Mouse (Mus musculus) ES-Bruce4 (cell line): ENCODE measurements around the gene Aars2. TPM values are rescaled to one million over a fixed set of nuclear protein-coding genes. Genes with fewer than 3 reads are reported as not detected.

Experiments used
- H3K27ac ChIP-seq: 2 replicates; pipeline ENCODE4 v1.5.1; 2012; ENCODE audit warnings: low read length, inconsistent platforms; ENCODE audit not compliant: insufficient read depth
- H3K27me3 ChIP-seq: 2 replicates; pipeline ENCODE4 v1.6.1; 2012; ENCODE audit warnings: mild to moderate bottlenecking, low read length, inconsistent platforms; ENCODE audit not compliant: control insufficient read depth, poor library complexity, insufficient read depth, severe bottlenecking
- H3K36me3 ChIP-seq: 2 replicates; pipeline ENCODE4 v1.6.1; 2012; ENCODE audit warnings: inconsistent platforms, mild to moderate bottlenecking, low read length, moderate library complexity; ENCODE audit not compliant: control insufficient read depth, poor library complexity, insufficient read depth, severe bottlenecking
- H3K4me1 ChIP-seq: one replicate; pipeline ENCODE4 v1.8.1; 2011; ENCODE audit warnings: low read length; ENCODE audit not compliant: control insufficient read depth, insufficient read depth
- H3K4me3 ChIP-seq: 2 replicates; pipeline ENCODE4 v1.5.1; 2011; ENCODE audit warnings: low read depth, mild to moderate bottlenecking, low read length
- H3K9ac ChIP-seq: 2 replicates; pipeline ENCODE4 v1.6.1; 2012; ENCODE audit warnings: low read depth, mild to moderate bottlenecking, inconsistent platforms; ENCODE audit not compliant: poor library complexity, severe bottlenecking
- H3K9me3 ChIP-seq: replicated peaks from 2 replicates; pipeline ENCODE4 v1.6.1; 2012; ENCODE audit warnings: mild to moderate bottlenecking, low read length, inconsistent platforms; ENCODE audit not compliant: control insufficient read depth, poor library complexity, insufficient read depth, severe bottlenecking
- CTCF ChIP-seq: IDR thresholded peaks from one replicate; pipeline ENCODE4 v1.8.1; 2011; ENCODE audit warnings: low read depth, low read length
- EP300 ChIP-seq: IDR thresholded peaks from 2 replicates; pipeline ENCODE4 v1.6.1; 2011; ENCODE audit warnings: low read depth, low read length; ENCODE audit not compliant: insufficient read depth
- POLR2A ChIP-seq: IDR thresholded peaks from one replicate; pipeline ENCODE4 v1.8.1; 2011; ENCODE audit warnings: low read length; ENCODE audit not compliant: insufficient read depth
- polyA plus RNA-seq: library from polyadenylated mRNA; stranded (reverse); fragments of >200 nt; gene quantifications from 2 replicates; pipeline ENCODE4 v1.2.4, GENCODE M21; 2011; ENCODE audit warnings: low read depth; ENCODE audit not compliant: missing spikeins, insufficient read depth, insufficient read length

Aars2 gene
- polyA plus RNA-seq, 1 experiment: 18.1 TPM

DNA sequence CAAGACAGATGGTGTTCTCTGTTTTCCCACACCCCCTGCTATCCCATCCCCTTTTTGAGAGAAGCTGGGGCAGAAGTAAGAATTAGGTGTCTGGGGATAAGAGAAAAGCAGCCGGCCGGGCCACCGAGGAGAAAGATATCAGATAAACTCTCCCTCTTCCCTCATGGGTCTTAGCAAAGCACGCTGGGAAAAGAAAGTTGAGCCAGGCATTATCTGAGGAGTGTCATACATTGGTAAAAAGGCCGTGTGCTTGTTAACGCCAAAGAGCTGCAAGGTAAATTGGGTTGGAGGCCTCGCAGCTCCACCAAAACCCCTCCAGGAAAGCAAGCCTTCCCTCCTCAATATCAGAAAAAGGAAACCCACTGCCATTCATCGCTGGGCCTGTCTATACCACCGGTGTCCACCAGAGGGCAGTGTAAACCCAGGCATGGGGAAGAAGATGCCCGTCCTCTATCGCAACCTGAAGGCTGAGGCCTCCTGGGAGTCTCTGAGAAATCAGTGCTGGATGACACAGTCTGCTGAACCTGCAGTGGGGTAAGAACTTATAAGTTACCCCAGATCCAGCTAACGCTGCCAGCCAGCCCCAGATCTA, 28.3 kb upstream of the Aars2 start:
- peaks cover 4% of the 10 kb centered on the region for H3K4me1 ChIP-seq
- H3K27ac ChIP-seq: no peak overlapping the region
- H3K9me3 ChIP-seq: no peaks in the 10 kb centered on the region
- 0 out of 2 replicates have a peak overlapping the region, but pooled peaks have one; percentile 2 for H3K9ac ChIP-seq
- H3K36me3 ChIP-seq: no peaks in the 10 kb centered on the region
- H3K4me3 ChIP-seq: no peak overlapping the region
- no peak for TF ChIP-seq POLR2A
- peak; percentile 99 for TF ChIP-seq CTCF
- no peaks in the 10 kb centered on the region for H3K27me3 ChIP-seq

DNA sequence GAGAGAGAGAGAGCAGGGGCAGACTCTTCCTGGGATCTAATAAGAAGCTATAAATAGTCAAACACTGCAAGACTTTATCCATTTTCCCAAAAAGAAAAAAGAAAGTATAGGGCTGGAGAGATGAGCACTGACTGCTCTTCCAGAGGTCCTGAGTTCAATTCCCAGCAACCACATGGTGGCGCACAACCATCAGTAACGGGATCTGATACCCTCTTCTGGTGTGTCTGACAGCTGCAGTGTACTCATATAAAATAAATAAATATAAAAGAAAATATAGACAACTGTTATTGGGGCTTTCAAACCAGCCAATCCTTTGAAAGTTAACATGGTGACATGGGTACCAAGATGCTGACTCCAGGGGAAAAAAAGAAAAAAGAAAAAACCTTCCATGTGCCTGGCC, 26.2 kb upstream of the Aars2 start:
- H3K36me3 ChIP-seq: no peaks in the 10 kb centered on the region
- TF ChIP-seq EP300 (no peak), POLR2A (no peak), CTCF (peak; percentile 56)
- H3K4me3 ChIP-seq: no peak overlapping the region
- no peak overlapping the region for H3K27ac ChIP-seq
- no peak overlapping the region for H3K9ac ChIP-seq
- no peaks in the 10 kb centered on the region for H3K27me3 ChIP-seq
- H3K9me3 ChIP-seq: no peaks in the 10 kb centered on the region
- peaks cover 4% of the 10 kb centered on the region for H3K4me1 ChIP-seq

DNA sequence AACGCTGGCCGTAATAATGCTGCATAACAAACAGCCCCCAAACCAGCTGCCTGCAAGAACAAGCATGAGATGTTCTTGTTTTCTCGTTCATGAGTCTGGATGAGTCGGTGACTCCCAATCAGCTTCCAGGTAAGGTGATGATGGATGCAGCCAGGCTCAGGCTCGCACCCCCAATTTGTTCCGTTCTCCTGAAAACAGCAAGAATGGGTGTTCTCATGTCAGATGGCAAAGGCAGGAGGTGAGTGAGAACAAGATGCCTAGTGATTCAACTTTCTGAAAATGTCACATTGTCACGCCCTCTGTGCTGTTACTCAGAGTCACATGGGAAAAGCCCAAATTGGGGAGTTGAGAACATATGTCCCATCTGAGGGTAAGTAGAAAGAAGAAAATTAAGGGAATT, 21.1 kb upstream of the Aars2 start:
- no peaks in the 10 kb centered on the region for H3K27me3 ChIP-seq
- no peak overlapping the region for H3K4me3 ChIP-seq
- no peak overlapping the region for H3K27ac ChIP-seq
- no peak overlapping the region for H3K9ac ChIP-seq
- H3K9me3 ChIP-seq: no peaks in the 10 kb centered on the region
- TF ChIP-seq EP300 (no peak), CTCF (no peak), POLR2A (no peak)
- no peaks in the 10 kb centered on the region for H3K4me1 ChIP-seq
- H3K36me3 ChIP-seq: no peaks in the 10 kb centered on the region

- Histone ChIP-seq H3K9ac (no peak overlapping the region), H3K27ac (no peak overlapping the region), H3K9me3 (no peaks in the 10 kb centered on the region), H3K36me3 (no peaks in the 10 kb centered on the region), H3K4me3 (no peak overlapping the region), H3K27me3 (no peaks in the 10 kb centered on the region), H3K4me1 (no peaks in the 10 kb centered on the region)
- TF ChIP-seq EP300: no peak
- TF ChIP-seq CTCF: no peak
- no peak for TF ChIP-seq POLR2A
Observed at GRCm38 (mm10) chr17:45487216-45487615, 19.4 kb upstream of the Aars2 start.

DNA sequence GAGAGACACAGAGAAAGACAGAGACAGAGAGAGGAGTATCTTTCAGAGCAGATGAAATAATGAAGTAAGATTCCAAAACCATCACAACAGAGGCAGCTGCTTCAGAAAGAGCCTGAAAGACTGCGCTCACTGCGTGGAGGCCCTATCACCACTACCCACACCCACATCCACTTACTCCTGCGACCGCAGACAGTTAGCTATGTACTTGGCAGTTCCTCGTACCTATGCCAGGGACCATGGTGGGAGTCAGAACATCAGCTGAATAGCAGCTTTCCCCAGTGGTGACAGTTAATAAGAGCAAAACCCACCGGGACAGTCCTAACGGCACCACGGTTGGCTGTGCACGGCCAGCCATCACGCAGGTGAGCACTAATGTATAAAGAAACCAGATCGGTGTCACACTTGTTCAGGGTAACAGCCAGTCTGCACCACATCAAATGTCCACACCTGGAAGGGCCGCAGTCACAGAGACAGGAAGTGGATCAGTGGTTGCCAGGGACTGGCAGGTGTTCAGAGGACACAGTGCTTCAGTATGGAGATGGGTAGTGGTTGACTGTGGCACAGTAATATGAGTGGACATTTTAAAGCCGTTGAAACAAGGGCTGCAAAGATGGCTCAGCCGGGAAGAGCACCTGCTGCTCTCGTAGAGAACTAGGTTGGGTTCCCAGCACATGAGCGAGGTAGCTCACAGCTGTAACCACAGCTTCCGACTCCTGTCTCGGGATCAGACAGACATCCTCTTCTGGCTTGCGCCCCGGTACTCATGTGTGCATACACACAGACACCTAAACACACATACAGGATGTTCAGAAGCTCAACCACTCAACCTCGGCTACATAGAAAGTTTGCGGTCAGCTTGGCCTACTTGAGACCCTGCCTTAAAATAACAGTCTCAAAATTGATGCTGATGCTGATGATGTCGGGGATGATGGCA, 18.1 kb upstream of the Aars2 start:
- Histone ChIP-seq H3K4me3 (no peak overlapping the region), H3K4me1 (no peaks in the 10 kb centered on the region), H3K9me3 (no peaks in the 10 kb centered on the region), H3K9ac (no peak overlapping the region), H3K27ac (no peak overlapping the region), H3K27me3 (no peaks in the 10 kb centered on the region), H3K36me3 (no peaks in the 10 kb centered on the region)
- no peak for TF ChIP-seq CTCF
- no peak for TF ChIP-seq POLR2A
- no peak for TF ChIP-seq EP300

- H3K27ac ChIP-seq: no peak overlapping the region
Observed at GRCm38 (mm10) chr17:45489736-45490135, 16.9 kb upstream of the Aars2 start.

More at GRCm38 (mm10) chr17:45489736-45490135, 16.9 kb upstream of the Aars2 start:
- Histone ChIP-seq H3K27me3 (no peaks in the 10 kb centered on the region), H3K4me1 (no peaks in the 10 kb centered on the region), H3K9me3 (no peaks in the 10 kb centered on the region), H3K36me3 (no peaks in the 10 kb centered on the region), H3K4me3 (no peak overlapping the region), H3K9ac (no peak overlapping the region)
- TF ChIP-seq POLR2A (no peak), EP300 (no peak), CTCF (no peak)
